Mouse (Mus musculus): ENCODE measurements around the gene Cfap44.
A peak's percentile ranks its signal among the peaks of the same experiment; 100 is the strongest.
"Not testable (repeated sequence)": the region's sequence is repeated elsewhere in the genome, so short reads cannot be mapped to it uniquely, and the experiment has no call there.

Cfap44 gene

DNA sequence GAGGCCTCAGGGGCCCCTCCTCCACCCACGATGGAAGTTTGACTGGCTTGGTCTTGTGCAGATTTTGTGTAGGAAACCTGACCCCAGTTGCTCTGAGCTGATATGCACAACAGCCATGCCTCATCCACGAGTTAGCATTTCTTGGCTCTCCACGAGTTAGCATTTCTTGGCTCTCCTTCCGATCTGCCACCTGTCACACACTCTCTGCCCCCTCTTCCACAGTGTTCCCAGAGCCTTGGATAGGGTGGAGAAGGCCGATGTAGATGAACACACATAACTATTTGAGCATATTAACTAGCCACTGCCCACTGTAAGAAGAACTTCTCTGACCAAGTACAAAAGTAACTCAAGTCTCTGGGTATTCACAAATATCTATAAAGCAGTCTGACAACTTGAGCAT is 33.9 kb downstream of the Cfap44 start:
- DNase-seq (ENCODE audit: low spot score in 2 of 2) = no peak

DNA sequence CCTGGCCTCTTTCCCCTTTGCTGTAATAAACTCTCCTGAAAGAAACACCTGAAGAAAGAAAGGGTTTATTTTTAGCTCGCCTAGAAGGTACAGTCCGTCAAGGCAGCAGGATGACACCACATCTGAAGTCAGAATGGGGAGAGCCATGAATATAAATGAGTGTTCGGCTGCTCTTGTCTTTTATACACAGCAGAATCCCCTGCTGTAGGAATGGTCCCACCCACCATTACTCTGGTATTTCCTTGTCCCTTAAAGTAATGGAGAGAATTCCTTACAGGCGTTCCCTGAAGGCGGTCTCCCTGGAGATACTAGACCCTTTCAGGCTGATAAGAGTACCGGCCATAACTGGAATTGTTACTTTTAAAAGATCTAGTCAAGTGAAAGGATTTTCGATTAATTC is 35.4 kb downstream of the Cfap44 start:
- DNase-seq (ENCODE audit: low spot score in 2 of 2) = no peak

DNA sequence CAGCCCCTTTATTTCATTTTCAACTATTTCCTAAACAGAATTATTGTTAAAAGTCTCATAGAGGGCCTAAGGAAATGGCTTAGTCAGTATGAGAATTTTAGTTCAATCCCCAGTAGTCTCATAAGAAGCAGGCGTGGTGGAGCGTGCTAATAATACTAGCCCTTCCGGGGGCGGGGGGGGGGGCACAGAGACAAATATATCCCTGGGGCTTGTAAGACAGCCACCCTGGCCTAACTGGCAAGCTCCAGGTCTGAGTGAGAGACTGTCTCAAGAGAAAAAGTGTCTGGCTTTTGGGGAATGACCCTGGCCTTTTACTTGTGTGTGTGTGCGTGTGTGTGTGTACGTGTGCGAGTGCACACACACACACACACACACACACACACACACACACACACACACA is 40.3 kb downstream of the Cfap44 start:
- DNase-seq (ENCODE audit: low spot score in 2 of 2) = no peak

DNA sequence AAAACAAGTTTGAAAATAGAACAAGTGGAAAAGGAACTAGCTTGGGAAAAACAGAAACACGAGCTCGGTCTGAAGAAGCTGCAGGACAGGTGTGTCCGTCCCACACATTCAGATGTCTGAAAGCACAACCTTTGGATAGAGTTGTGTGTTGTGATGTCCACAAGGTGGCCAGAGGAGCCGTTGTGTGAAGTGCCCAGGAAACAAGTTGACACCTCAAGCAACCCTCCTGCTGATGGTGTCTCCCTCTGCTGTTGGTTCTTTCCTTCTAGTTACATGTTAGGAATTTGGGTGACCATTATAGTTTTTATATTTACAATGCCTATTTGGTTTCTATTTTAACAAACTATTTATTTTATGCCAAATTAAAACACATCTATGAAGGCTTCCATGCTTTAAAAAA is 40.9 kb downstream of the Cfap44 start:
- no peak for DNase-seq (ENCODE audit: low spot score in 2 of 2)

DNA sequence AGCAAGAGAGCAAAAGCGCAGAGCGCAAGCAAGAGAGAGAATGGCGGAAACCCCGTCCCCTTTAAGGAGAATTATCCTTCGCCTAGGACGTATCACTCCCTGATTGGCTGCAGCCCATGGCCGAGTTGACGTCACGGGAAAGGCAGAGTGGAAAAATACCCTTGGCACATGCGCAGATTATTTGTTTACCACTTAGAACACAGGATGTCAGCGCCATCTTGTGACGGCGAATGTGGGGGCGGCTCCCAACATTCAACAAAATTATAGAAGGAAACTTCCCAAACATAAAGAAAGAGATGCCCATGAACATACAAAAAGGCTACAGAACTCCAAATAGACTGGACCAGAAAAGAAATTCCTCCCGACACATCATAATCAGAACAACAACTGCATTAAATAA is 47.3 kb downstream of the Cfap44 start:
- DNase-seq (ENCODE audit: low spot score in 2 of 2) = not testable (repeated sequence)

DNA sequence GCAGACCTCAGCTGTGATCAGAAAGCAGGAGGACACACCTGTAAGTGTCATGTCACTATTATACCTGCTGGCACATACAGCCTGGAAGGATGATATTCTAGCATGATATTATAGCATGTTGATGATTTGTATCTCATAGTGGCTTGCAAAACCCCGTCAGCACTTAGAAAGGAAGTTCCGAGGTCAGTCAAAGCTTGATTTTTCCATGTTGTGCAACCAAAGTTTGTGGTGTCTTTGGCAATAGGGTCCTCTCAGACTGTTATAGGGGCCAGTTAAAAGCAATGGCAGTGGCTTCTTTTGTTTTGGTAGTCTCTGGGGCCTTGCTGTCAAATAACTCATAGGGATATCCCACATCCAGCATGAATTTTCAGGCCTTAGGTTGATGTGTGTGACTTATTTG is 63.3 kb downstream of the Cfap44 start:
- no peak for DNase-seq (ENCODE audit: low spot score in 2 of 2)

DNA sequence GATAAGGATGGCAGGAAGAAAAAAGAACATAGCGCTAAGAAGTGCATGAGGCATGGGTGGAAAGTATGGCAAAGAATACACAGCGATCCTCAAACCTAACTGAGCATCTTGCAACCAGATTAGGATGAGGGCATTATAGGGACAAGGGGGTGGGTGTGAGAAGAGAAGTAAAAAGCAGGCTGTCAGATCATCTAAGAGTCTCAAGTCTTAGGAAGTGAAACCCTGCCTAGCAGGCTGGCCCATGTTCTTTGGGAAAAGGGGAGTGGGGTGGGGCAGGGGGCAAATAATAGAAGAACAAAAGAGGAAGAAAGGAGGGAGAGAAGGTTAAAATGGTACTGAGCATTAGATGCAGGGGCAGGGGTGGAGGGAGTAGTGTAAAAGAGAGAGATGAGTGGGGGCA is 64.2 kb downstream of the Cfap44 start:
- DNase-seq (ENCODE audit: low spot score in 2 of 2) = no peak

DNA sequence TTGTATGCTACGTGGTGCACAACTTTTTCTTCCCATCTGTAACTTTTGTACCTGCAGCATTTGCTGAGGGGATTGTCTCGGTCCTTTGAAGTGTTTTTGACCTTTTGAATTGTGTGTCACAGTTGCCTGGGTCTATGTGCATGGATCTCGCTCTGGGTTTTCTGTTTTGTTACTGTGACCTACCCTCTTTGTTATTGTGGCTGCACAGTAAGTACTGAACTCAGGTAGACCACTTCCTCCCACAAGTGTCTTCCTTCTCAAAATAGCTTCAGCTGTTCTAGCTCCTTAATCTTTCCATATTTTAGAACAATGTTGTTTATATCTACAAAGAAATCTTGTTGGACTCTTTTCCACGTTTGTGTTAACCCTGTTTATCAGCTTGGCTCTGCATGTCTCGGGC is 66.3 kb downstream of the Cfap44 start:
- DNase-seq (ENCODE audit: low spot score in 2 of 2) = no peak

DNA sequence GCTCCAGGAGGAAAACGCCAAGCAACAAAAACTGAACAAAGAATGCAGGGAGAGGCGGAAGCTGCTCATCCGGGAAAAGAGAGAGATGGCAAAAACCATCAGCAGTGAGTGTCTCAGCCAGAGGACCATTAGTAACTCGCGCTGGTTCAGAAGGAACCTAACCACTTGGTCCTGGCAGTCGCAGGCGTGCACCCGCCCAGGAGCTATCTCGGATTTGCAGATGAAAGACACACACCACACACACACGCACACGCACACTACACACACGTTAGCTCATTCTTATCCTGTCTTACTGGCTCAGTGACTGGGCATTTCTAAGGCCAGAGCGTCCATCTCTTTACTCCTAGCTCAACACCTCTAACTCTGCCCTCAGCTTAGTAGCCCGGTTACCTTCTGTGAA is 80.7 kb downstream of the Cfap44 start:
- no peak for DNase-seq (ENCODE audit: low spot score in 2 of 2)

DNA sequence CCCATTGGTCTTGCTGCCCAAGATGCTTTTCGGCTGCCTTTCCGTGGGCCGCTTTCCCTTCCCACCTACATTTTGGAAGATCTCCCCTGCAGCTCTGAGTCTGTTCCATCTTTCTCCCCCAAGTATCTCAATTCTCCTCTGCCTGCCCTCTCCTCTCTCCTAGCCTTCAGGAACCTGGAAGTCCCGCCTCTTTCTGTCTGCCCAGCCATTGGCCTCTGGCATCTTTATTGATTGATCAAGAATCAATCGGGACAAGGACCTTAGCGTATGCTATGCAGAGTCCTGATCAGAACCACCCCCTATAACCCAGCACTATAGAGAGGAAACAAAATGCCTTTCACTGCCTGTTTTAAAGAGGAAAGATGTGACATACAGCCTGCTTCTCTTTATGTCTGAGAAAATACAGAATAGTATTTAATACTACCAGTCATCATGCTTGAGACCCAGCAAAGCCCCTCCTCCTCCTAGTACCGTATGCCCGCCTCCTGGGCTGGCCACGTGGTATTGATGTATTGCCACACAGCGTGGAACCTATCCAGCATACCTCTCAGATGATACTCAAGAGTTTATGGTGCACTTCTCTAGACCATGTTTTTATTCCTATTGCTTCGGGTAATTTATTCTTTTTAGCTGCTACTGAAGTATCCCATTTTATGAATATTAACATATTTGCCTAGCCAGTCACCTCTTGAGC is 81.2 kb downstream of the Cfap44 start:
- DNase-seq (ENCODE audit: low spot score in 2 of 2) = no peak

DNA sequence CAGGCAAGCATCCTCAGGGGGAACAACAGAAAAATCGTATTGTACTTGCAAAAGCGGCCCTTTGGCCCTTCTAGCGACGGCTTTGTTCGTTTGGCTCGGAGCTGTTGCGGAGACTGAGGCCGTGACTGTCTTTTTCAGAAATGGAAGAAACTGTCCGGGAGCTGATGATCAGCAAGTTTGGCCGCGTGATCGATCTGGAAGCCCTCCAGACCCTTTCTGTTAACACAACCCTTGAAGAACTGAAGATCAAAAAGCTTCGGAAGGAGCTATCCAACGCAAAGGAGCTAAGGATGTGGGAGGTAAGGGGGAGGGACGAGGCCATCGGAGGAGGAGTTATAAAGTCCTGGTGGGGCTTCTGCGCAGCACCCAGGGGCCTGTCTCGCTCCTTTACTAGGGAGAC is 84.2 kb downstream of the Cfap44 start:
- no peak for DNase-seq (ENCODE audit: low spot score in 2 of 2)

DNA sequence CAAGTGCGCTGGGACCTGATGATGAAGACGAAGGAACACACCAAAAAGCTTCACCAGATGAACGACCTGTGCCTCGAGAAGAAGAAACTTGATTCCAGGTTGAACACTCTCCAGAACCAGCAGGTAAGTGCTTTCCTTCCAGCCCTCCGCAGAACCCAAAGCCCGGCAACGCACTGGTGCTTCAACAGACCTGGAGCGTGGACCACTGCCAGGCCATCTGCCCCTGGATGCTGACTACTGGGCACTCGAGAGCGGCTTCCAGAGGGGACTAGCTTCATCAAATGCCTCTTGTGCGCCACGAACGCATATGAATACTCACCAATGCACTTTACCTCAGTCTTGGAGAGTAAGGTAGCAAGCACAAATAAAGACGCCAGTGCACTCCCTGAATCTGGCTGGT is 85.3 kb downstream of the Cfap44 start:
- no peak for DNase-seq (ENCODE audit: low spot score in 2 of 2)

DNA sequence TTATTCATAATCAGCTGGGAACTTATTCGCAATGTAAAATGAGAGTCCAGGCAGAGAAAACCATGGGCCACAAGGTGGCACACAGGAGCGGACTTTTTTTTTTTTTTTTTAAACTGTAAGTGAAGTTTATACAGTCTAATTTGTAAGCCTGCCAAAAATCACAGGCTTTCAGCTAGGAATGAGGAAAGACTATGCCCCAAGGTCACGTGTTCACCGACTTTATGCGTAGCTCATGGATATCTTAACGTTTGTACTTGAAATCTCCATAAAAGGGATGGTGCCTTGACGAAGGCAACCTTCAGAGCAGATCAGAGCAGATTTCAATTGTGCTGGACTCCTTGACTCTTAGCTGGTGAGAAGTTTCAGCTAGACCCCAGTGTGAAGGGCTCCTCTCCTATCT is 86.0 kb downstream of the Cfap44 start:
- DNase-seq (ENCODE audit: low spot score in 2 of 2) = no peak

DNA sequence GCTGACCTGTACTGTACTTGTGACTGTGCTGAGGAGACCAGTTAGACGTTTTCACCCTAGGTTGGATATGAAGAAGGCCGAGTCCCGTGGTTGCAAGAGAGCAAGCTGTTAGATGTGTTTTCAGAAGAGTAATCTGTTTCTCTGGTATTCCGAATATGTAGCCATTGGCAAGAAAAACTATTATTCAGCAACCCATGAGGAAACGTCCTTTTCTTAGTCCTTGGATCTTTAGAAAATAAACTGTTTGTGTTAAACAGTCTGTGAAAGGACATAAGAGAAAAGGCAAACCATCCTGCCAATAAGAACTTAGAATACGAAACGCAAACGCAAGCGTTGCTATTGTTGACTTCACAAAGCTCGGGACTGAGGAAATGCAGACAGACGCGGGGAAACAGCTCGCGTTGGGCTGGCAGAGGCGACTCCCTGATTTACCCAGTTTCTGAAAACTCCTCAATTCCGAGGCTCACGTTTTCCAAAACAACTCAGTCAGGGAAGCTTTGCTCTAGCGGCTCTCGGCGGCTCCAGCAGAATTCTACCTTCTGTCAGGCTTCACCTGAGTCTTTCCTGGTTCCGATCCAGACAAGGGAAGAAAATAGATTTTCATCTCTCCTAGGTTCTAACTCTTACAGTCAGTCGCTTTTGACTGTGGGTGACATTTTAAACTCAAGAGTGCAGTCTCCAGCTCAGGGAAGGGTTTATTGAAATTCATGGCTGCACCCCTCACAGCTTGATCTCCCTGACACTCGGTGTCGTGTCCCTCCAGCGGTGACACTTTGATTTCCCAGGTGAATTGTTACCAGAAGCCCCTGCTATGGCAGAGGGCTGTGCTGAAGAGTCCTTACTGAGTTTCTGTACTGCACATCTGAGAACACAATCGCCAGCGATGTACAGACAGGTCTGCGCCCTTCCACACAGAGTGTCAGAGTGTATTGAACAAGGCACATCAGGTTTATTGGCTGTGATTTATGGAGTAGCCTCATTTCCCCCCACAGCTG is 87.3 kb downstream of the Cfap44 start:
- no peak for DNase-seq (ENCODE audit: low spot score in 2 of 2)

DNA sequence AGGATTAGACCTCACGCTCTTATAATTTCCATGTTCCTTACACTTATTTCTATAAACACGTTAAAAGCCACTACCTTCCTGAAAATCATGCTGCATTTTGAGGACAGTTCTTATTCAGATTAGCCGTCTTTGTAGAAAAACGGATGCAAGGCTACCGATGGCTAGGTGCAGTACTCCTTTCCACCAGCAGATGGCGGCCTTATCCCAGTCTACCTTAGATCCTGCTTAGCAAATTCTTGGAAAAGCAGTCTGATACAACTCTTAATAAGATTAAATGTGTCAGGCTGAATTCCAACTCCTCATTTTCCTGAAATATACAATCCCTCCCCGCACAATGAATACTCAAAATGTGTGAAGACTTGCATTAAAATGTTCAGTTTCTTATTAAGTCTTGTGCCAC is 89.5 kb downstream of the Cfap44 start:
- peak; percentile 20 to 44 for DNase-seq (ENCODE audit: low spot score in 2 of 2)

DNA sequence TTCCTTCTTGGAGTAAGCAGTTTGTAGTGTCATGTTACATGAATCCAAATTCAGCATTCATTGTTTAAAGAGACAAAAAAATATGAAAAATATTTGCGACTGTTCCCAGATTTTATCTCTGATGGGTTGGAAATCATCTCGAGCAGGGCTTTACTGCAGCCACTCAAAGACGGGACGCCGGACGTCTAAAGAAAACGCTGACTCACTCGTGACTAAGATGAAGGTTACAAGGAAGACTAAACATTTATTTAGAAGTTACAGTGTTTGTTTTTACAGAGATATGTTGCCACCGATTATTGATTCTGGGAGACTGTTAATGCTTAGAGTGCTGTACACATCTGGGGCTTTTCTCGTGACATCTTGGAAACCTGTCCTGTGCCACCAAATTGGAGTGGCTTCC is 90.2 kb downstream of the Cfap44 start:
- no peak for DNase-seq (ENCODE audit: low spot score in 2 of 2)

DNA sequence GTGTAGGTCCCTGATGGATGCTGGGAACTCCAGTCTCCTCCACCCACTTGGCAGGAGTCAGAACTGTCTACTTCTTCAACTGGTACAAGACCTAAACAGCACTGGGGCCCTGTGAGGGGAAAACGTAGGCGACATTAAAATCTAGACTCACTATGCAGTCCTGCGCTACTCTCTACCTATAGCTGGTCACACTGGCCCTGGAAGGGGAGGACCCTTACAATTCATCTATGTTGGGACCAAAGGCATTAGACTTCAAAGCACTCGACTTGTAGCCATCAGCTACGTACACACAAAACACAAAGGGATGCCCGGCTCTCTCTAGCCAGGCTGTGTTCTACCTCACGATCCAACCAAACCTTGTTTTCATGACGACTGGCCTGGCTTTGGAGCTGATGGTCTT is 91.1 kb downstream of the Cfap44 start:
- DNase-seq (ENCODE audit: low spot score in 2 of 2) = no peak

DNA sequence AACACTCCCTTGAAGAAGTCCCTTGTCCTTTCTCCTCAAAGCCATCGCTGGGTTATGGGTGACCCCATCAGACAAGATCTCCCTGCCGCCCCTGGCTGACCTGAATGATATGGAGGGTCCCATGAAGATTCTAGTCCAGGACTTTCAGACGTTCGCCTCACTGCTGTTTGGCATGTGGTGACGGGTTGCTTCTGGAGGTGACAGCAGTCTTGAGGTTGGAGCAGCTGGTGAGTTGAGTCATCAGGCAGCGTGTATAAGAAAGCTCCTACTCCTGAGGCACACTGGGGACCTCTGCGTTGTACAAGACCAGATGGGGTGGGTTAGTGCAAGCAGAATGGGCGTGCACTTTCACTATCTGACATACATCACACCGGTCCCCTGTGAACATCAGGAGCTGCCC is 92.0 kb downstream of the Cfap44 start:
- DNase-seq (ENCODE audit: low spot score in 2 of 2) = no peak

DNA sequence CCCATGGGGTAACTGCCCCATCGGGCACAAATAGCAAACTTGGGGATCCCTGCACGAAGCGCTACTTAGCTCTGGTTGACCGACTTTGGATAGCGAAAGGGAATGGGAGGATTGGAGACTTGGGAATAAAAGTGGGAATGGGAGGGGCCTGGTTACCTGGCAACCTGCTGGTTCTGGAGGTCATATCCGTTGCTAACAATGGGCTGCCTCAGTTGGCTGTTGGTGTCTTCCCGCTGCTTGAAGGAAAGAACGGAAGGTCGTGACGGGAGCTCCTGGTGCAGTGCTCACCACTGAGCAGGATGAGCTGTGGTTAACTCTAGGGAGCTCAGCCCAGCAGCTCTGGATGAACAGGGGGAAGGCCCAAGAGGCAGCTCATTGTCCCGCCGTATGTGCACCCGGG is 92.6 kb downstream of the Cfap44 start:
- DNase-seq (ENCODE audit: low spot score in 2 of 2) = no peak

DNA sequence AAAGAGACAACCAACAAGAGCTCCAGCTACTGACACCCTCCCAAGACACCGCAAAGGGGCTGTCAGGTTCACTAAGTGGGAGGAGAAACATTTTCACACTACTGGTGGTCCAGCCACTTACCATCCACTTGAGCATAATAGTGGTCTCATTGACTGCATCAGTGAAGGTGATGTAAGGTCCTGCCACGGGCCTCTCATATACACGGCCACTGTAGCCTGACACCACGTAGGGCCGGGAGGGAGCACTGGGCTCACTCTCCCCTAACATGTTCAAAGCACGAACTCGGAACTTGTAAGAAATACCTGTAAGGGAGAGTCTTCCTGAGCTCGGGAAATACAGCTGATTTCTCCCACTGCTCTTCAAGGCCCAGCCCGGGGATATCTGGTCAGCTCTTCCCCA is 96.5 kb downstream of the Cfap44 start:
- no peak for DNase-seq (ENCODE audit: low spot score in 2 of 2)

DNA sequence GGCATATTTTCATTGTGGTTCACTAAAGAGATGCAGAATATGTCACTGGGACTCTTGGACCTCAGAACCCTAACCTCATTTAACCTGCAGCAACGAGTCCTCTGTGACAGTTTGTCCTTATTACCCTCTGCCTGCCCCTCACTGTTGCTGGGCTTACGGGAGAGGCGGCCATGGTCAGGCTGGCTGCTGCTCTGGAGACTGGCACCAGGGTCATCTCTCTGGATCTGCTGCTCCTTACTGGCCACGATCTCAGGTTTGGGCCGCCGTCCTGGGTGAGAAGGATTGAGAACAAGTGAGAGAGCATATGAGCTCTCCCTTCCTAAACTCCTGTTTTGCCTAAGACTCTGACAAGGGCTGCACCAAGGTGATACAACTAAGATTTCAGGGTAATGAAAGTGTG is 97.6 kb downstream of the Cfap44 start:
- DNase-seq (ENCODE audit: low spot score in 2 of 2) = no peak

DNA sequence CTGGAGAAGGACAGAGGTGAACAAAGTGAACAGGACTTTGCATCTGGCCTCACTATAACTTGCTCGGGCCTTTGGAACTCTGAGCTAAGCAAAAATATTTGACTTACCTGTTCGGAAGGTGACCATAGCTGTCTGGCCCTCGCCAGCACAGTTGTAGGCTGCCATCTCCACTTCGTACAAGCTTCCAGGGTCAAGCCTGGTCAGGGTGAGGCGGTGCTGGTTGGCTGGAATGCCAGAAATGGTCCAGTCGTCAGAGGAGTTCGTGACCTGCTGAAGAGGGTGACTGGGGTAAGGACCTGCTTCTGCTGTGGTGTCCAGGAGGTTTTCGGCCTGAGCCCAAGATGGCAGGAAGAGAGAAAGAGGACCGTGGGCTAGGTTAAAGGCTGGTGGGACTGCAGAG is 98.1 kb downstream of the Cfap44 start:
- no peak for DNase-seq (ENCODE audit: low spot score in 2 of 2)

DNA sequence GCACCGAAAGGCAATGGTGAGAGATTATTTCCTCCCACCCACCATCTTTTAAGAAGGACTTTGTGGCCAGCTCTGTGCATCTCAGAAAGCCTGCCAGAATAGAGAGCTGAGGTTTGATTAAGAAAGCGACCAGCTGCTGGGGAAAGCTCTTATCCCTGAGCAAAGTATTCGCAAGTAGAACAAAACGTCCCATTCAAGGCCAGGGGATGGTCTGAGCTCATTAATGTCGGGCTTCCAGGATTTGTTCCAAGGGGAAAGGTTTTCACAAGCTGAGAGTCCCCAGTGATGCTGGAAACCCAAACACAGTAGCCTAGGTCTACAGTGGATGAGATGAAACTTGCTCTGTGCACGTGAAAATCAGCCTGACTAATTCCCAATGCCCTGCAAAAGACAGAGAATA is 99.3 kb downstream of the Cfap44 start:
- no peak for DNase-seq (ENCODE audit: low spot score in 2 of 2)

All from natural killer cell, adult 2 months (primary cell).